Mouse (Mus musculus) urinary bladder, postnatal 36 days (tissue): ENCODE results near the gene Yju2.

Experiments used
- DNase-seq, 2 experiments: peaks; one replicate each; pipeline ENCODE4 v3.0.0; 2022; ENCODE audit warnings: low spot score in 2 of 2, mixed read lengths in 1 of 2

Yju2 gene

GRCm38 (mm10) chr17:55959946-55960740 is 1.2 kb downstream of the Yju2 start:
- DNase-seq = no peak

- no peak for DNase-seq
These were observed 1.9 kb downstream of the Yju2 start for GRCm38 (mm10) chr17:55960791-55961190.

- no peak for DNase-seq
These were observed 2.7 kb downstream of the Yju2 start for GRCm38 (mm10) chr17:55961631-55962030.

- no peak for DNase-seq
These were observed 4.3 kb downstream of the Yju2 start for GRCm38 (mm10) chr17:55963171-55963570.

GRCm38 (mm10) chr17:55964496-55964895 is 5.6 kb downstream of the Yju2 start:
- DNase-seq = no peak

- DNase-seq = no peak
These were observed 6.1 kb downstream of the Yju2 start for GRCm38 (mm10) chr17:55964996-55965395.

GRCm38 (mm10) chr17:55967186-55967585 is 8.3 kb downstream of the Yju2 start:
- DNase-seq = no peak

GRCm38 (mm10) chr17:55968210-55968609 is 9.3 kb downstream of the Yju2 start:
- DNase-seq = no peak

- no peak for DNase-seq
These were observed 10.7 kb downstream of the Yju2 start for GRCm38 (mm10) chr17:55969560-55969959.

GRCm38 (mm10) chr17:55969966-55970891 is 11.3 kb downstream of the Yju2 start, which contains the start of gene Shd:
Gene Shd, plus strand, starts transcription at chr17:55970467.
- no peak for DNase-seq

- DNase-seq = no peak
These were observed 12.6 kb downstream of the Yju2 start for GRCm38 (mm10) chr17:55971453-55971852.

- DNase-seq = peak; percentile 68 to 81
These were observed 17.5 kb downstream of the Yju2 start for GRCm38 (mm10) chr17:55976255-55976862.

- DNase-seq = no peak
These were observed 18.4 kb downstream of the Yju2 start for GRCm38 (mm10) chr17:55977301-55977700.

- no peak for DNase-seq
These were observed 27.4 kb downstream of the Yju2 start, which contains the start of gene Fsd1 for GRCm38 (mm10) chr17:55986030-55986961. Gene Fsd1, plus strand, starts transcription at chr17:55986509.

GRCm38 (mm10) chr17:55990278-55990898 is 31.5 kb downstream of the Yju2 start:
- no peak for DNase-seq

- peak in 1 of 2 experiments; percentile 57 for DNase-seq
These were observed 37.1 kb downstream of the Yju2 start for GRCm38 (mm10) chr17:55996007-55996406.

GRCm38 (mm10) chr17:55999794-56000499 is 41.0 kb downstream of the Yju2 start:
- no peak for DNase-seq

- DNase-seq = no peak
These were observed 44.1 kb downstream of the Yju2 start for GRCm38 (mm10) chr17:56003000-56003399.

- peak; percentile 53 to 58 for DNase-seq
These were observed 46.6 kb downstream of the Yju2 start, which contains the start of the genes Stap2 and Mpnd for GRCm38 (mm10) chr17:56005415-56006061. Gene Stap2, minus strand, starts transcription at chr17:56005584. Gene Mpnd, plus strand, starts transcription at chr17:56005711.
